Mouse (Mus musculus) lung, postnatal 0 days (tissue): ENCODE data around the gene Rgs10.
A peak's percentile ranks its signal among the peaks of the same experiment; 100 is the strongest.

Experiments used
- CTCF ChIP-seq: IDR thresholded peaks from 2 replicates; pipeline ENCODE4 v1.5.1; 2016; ENCODE audit warnings: antibody characterized with exemption, mild to moderate bottlenecking
- EP300 ChIP-seq: IDR thresholded peaks from 2 replicates; pipeline ENCODE4 v1.6.1; 2016; ENCODE audit warnings: antibody characterized with exemption, mild to moderate bottlenecking, control low read depth

DNA sequence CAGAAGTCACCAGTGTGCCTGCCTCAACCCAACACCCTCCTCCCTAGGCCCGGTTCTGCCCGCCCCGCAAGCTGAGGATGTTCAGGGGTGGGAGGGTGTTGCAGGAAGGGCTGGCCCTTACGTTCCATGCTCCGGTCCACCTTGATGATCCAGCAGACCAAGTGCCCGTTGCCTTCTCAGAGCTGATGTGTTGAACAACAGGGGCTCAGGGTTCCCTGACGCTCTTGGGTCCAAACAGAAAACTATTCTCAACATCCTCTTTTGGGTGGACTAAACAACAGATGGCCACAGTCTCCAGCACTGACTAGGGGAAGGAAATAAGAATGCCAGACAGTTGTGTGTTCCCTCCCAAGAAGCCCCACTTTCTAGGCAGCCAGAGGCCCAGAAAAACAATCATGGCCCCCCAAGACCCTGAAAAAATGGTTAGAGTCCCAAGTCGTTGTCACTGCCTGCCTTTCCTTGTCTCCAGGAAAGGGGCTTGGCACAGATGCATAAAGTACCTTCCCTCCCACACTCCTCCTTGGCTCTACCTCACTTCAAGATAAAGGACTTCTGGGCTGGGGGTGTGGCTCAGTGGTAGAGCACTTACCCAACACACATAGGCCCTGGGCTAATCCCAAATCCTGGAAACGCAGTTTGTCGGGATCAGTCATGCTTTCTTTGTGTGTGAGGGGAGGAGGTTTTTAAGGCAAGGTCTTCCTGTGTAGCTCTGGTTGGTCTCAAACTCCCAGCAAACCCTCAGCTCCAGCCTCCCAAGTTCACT lies 6.3 kb downstream of the Rgs10 start:
- TF ChIP-seq EP300, result 0 out of 2 replicates have a peak, but pooled peaks have one; percentile 23
- TF ChIP-seq CTCF, result no peak
